Mouse (Mus musculus) retina, postnatal 7 days (tissue): ENCODE results near the gene Bloc1s3.

Experiments used
- DNase-seq: peaks from one replicate; pipeline ENCODE4 v3.0.0-alpha.2; 2012; ENCODE audit warnings: low read depth, low spot score

Gene Bloc1s3

DNA sequence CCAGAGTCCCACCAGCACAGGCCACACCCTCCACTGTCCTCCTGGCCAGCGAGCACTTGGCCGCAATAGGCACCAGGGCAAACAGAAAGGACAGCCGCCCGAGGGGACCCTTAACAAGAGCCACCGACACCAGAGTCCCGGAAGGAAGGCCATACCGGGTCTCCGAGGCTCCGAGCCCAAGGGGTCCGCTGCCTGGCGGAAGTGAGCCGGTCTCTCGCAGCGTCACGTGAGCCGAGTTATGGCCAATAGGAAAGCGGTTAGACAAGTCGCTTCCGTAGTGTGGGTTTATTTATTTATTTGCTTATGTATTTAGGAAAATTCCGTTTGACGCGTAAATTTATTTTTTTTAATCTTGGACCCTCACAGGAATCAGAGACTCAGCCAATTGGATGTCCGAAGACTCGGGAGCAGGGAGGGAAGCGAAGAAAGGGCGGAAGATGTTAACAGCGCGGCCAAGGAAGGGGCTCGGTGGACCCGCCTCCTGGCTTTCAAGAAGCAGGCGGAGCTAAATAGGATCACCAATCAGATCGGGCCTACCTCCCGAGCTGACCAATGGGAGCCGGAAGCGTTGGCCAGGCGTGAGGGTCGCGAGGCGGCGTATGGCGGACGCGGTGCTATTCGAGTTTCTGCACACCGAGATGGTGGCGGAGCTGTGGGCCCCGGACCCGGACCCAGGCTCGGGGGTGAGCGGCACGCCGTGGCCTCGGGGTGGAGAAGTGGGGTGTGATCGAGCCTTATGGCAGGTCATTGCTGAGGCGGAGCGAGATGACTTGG is at the start of gene Bloc1s3, which contains the start of gene Trappc6a:
Gene Bloc1s3, minus strand, starts transcription at position 218 of the 774 bp plus-strand sequence.
Gene Trappc6a, plus strand, starts transcription at position 246 of the 774 bp plus-strand sequence.
- DNase-seq: peak; percentile 90

GRCm38 (mm10) chr7:19557086-19557485 is 48.9 kb upstream of the Bloc1s3 start:
- no peak for DNase-seq

- no peak for DNase-seq
Observed at GRCm38 (mm10) chr7:19554168-19554567, 46.0 kb upstream of the Bloc1s3 start.

- DNase-seq: no peak
Observed at GRCm38 (mm10) chr7:19552443-19552842, 44.3 kb upstream of the Bloc1s3 start.

- DNase-seq: no peak
Observed at GRCm38 (mm10) chr7:19551634-19552033, 43.5 kb upstream of the Bloc1s3 start.

- DNase-seq: no peak
Observed at GRCm38 (mm10) chr7:19549394-19549793, 41.2 kb upstream of the Bloc1s3 start.

DNA sequence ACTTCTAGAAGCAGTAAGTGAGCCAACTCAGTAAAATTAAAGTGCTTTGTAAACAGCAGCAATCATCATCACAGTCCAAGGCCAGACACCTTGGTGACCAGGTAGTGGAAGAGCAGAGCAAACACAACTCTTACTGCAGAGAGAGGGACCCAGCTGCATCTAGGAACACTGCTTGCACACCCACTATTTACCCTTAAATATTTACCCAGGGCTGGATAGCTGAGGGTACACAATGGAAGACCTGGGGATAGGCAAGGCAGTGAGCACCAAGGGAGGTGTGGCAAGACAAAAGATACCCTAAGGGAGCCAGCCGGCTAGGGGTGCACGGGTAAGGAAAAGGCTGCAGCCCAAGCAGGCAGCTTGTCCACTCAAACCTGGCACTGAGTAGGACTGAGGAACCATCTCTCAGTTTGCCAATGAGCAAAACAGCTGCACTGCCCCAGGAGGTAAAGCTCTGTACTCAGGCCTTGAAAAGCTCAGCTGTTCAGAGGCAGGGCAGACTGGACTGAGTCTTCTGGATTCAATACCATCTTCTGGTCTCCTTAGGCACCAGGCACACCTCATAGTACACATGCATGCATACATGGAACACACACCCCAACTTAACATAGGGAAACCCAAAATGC is 39.3 kb upstream of the Bloc1s3 start:
- no peak for DNase-seq

- DNase-seq: no peak
Observed at GRCm38 (mm10) chr7:19546007-19546406, 37.8 kb upstream of the Bloc1s3 start.

GRCm38 (mm10) chr7:19543584-19543983 is 35.4 kb upstream of the Bloc1s3 start:
- no peak for DNase-seq

DNA sequence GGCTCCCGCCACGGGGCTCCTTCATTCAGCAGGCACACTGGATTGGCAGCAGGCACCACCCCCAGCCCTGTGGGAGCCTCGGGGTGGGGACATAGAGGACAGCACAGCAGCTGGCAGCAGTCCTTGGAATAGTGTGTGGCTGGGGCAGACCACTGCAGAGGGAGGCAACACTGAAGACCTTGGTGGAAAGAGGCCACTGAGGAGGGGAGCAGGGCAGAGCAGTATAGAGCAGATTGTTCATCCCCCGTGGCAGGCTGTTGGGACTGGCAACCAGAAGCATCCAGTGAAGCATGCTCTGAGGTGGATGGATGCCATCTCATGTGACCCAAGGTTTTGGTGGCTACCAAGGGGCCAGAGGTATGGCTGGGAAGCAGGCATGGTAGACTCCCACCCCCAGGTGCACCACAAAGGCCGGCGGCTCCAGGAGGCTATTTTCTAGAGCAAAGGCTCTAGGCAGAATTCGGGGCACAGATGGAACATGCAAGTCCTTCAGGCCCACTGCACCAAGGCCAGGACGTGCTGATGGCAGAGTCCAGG is 34.1 kb upstream of the Bloc1s3 start:
- no peak for DNase-seq

DNA sequence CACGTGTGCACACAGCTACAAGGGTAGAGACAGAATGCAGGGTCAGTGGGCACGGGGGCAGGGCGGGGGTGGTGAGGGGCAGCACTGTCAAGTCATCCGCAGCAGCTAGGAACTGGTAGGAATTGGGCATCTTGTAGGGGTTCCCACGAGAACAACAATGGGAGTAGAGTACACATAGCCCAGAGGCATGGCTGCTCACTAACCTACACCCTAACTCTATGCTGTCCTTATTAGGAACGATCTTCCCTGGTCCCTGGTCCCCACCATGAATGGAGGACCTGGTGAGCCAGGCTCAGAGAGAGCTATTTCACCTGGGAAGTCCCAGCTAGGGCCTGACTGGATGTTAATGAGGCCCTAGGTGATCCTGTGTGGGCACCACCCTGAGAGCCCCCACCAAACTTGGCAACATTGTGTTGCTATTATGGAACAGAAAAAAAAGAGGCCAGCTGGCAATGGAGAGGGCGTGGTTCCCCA is 33.6 kb upstream of the Bloc1s3 start:
- no peak for DNase-seq

DNA sequence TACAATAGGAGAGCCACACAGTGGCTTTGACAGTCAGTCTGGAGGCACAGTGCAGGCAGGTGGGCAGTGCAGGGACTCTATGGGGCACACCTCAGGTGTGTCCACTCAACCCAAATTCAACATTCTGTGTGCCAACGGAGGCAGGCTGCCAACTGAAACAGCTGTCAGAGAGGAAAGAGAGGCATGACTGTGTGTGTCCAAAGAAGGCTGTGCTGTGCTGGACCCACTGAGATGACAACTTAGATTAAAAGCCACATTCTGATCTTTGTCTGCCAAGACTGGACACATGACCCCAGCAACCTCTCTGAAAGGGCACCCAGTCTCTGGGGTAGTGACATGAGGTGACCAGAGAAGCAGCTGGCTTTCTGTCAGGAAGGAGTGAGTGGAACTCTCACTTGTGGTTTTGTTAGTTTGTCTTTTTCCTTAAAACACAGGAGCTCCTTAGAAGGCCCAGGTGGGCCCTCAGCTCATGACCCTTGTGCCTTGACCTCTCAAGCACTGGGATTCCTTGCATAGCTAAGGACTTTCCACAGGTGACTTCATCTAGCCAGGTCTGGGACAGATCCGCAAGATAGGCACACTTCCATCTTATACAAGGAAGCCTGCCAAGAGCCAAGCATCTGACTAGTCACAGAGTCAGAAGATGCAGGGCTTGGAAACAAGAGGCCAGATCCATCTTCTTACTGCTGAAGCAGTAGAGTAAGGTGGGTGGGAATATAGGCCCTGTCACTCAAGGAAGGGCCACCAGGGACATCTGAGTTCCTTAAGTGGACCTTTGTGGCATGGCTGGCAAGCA is 32.8 kb upstream of the Bloc1s3 start:
- DNase-seq: no peak

DNA sequence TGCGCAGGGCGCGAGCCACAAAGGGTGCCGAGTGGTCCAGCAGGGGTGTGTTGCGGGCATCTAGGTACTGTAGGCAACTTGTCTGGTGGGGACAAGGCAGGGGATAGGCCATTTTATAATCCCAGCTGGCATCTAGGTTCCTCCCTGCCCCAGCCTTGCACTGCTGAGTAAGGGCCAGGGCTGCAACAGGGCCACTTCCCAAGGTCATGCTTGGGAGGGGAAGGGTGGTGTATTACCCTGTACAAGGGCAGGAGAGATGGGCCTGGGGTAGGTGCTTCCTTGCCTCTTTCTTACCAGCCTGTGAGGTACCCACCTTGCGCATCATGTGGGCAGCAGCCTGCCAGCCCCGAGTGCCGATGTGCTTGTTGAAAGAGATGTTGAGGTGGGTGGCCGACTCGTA is 26.5 kb upstream of the Bloc1s3 start:
- DNase-seq: no peak

- no peak for DNase-seq
Observed at GRCm38 (mm10) chr7:19532240-19532639, 24.1 kb upstream of the Bloc1s3 start.

GRCm38 (mm10) chr7:19531077-19531476 is 22.9 kb upstream of the Bloc1s3 start:
- DNase-seq: no peak

- no peak for DNase-seq
Observed at GRCm38 (mm10) chr7:19525105-19525481, 16.9 kb upstream of the Bloc1s3 start.

DNA sequence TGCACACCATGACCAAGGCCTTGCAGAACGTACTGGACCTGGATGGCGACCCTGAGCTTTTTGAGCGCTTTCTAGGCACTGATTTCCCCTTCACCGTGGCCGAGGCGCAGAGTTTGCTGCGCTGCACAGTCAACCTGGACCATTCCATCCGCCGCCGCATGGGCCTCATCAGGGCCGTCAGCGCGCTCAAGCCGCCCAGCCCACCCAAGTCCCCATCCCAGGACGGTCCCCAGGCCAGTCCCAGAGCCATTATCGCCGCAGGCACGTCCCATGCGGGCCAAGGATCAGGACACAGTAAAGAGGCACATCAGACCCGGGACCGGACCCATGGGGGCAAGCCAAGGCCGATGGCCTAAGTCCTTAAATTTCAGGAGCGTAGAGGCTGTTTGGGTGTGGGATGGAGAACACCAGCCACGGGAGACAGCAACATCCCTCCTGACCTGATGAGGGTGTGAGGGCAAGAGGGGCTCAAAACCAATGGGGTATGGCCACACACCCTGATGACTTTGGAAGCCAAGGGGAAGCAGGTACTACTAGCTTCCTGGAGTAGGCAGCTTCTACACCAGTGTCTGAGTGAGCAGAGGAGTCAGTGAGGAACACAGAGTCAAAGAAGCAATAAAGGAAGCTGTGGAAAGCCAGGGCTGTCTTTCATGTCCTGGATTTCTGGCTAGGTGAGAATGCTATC is 16.4 kb upstream of the Bloc1s3 start:
- DNase-seq: no peak

- DNase-seq: no peak
Observed at GRCm38 (mm10) chr7:19523757-19524419, 15.7 kb upstream of the Bloc1s3 start.

- DNase-seq: no peak
Observed at GRCm38 (mm10) chr7:19523017-19523756, 15.0 kb upstream of the Bloc1s3 start.

DNA sequence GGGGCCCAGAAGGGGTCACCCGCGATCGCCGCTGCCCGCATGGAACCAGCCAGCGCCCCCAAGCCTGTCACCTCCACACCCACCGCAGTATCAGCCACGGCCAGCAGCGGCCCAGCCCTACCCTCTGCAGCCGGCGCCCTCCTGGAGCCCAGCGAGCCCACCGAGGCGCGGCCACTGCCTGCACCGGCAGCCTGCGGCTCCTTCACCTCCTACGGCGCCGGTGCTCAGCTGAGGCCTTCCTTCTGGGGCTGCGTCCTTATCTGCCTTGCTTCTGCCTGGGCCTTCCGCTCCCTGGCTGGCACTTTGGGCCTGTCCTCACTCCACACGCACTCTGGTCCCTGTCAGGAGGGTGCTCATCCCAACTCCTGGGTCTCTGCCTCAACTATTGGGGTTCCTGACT is 11.9 kb upstream of the Bloc1s3 start:
- no peak for DNase-seq
